Mouse (Mus musculus) intestine, embryonic 14.5 days (tissue): ENCODE data around the gene Dnajc22. TPM values are rescaled to one million over a fixed set of nuclear protein-coding genes. Genes with fewer than 3 reads are reported as not detected.

Source experiments
- ATAC-seq: fragments of 200-750 bp; cut with Nextera tagmentation; replicated peaks from 2 replicates; pipeline ENCODE4 v1.8.0; 2017; ENCODE audit warnings: low read depth, moderate number of reproducible peaks, moderate TSS enrichment, moderate library complexity; ENCODE audit not compliant: low FRiP score, low TSS enrichment
- DNase-seq: peaks from one replicate; pipeline ENCODE4 v3.0.0-alpha.2; 2018; ENCODE audit warnings: low spot score
- H3K27ac ChIP-seq: fragments of 300-500 bp; sonication (generic); 2 replicates; pipeline ENCODE4 v1.5.1; 2014; ENCODE audit warnings: low read depth, mild to moderate bottlenecking, control low read depth
- H3K27me3 ChIP-seq: fragments of 300-500 bp; sonication (generic); replicated peaks from 2 replicates; pipeline ENCODE4 v1.6.1; 2014; ENCODE audit warnings: low read length, control low read depth; ENCODE audit not compliant: control insufficient read depth, insufficient read depth
- H3K36me3 ChIP-seq: fragments of 300-500 bp; sonication (generic); 2 replicates; pipeline ENCODE4 v1.6.1; 2014; ENCODE audit warnings: low read length, control low read depth; ENCODE audit not compliant: control insufficient read depth, insufficient read depth
- H3K4me1 ChIP-seq: fragments of 300-500 bp; sonication (generic); replicated peaks from 2 replicates; pipeline ENCODE4 v1.6.1; 2014; ENCODE audit warnings: low read length, control low read depth, mixed read lengths; ENCODE audit not compliant: control insufficient read depth, insufficient read depth
- H3K4me2 ChIP-seq: fragments of 300-500 bp; sonication (generic); 2 replicates; pipeline ENCODE4 v1.6.1; 2014; ENCODE audit warnings: low read length
- H3K4me3 ChIP-seq: fragments of 300-500 bp; sonication (generic); 2 replicates; pipeline ENCODE4 v1.5.1; 2014; ENCODE audit warnings: low read depth, low read length, control low read depth, mixed read lengths
- H3K9ac ChIP-seq: fragments of 300-500 bp; sonication (generic); 2 replicates; pipeline ENCODE4 v1.6.1; 2014; ENCODE audit warnings: mild to moderate bottlenecking, low read length
- H3K9me3 ChIP-seq: fragments of 300-500 bp; sonication (generic); 2 replicates; pipeline ENCODE4 v1.6.1; 2016; ENCODE audit warnings: low read length, control low read depth; ENCODE audit not compliant: control insufficient read depth
- WGBS: fragments of 180-500 bp; shearing (Covaris S2); extraction: QIAGEN DNeasy Blood & Tissue Kit; methylation state at CpG from one replicate; pipeline ENCODE4 v1.1.7; 2014; 5-methylcytosine and 5-hydroxymethylcytosine counted together
- polyA plus RNA-seq: library from polyadenylated mRNA; unstranded; fragments of >200 nt; fragmentation: Nextera tagmentation; extraction: Ambion mirVana; gene quantifications from 2 replicates; pipeline ENCODE4 v1.2.1, GENCODE M21; 2014

The Dnajc22 gene
- polyA plus RNA-seq, 1 experiment from 2014 or later = 20.2 TPM

DNA sequence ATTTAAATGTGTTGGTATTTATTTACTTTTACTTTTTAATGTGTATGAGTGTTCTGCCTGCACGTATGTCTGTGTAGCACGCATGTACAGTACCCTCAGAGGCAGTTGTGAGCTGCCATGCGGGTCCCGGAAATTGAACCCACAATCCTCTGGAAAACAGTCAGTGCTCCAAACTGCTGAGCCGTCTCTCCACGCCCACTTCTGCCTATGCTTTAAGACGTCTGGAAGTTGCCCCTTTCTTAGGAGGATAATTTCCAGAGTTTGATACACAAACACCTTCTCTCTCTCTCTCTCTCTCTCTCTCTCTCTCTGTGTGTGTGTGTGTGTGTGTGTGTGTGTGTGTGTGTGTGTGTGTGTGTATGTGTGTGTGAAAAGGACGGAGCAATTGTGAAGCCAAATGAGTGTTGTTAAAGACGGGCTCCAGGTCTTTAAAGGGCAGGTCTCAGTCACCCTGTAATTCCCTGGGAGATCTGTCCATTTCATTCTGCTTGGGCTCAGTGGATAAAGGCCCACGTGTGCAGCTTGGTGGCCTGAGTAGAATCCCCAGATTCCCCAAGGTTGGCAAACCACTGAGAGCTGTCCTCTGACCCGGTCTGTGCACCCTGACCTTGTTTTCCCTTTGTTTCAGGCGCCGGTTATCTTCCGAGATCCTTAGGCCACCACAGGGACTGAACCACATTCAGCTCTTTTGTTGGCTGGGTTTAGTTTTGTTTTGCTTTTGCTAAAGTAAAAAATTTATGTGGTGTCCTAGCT lies 21.5 kb downstream of the Dnajc22 start:
- no peak for DNase-seq
- H3K36me3 ChIP-seq = no peaks in the 10 kb centered on the region
- H3K4me1 ChIP-seq = peaks cover 4% of the 10 kb centered on the region; the same call in 1 of the 2 replicates
- H3K27ac ChIP-seq = 0 out of 2 replicates have a peak overlapping the region, but pooled peaks have one; percentile 40
- no peak overlapping the region for H3K4me2 ChIP-seq
- no peaks in the 10 kb centered on the region for H3K27me3 ChIP-seq
- no peaks in the 10 kb centered on the region for H3K9me3 ChIP-seq
- no peak for ATAC-seq
- WGBS = 50% methylated on average over 14 of the region's 14 CpGs
- no peak overlapping the region for H3K9ac ChIP-seq
- H3K4me3 ChIP-seq = no peak overlapping the region

DNA sequence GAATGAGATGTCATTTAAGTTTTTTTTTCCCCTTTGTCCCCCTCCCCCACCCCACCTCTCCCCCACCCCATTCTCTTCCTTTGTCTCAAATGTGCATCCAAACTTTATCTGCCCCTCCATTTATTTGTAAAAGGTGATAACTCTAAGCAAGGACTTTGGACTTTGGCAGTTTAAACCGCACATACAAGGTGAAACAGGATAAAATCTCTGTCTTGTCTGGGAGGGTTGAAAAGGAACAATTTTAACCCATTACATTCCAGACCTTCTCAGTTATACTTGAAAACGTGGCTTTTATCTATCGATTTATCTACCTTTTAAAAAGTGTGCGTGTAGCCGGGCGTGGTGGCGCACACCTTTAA lies 22.1 kb downstream of the Dnajc22 start:
- no peak overlapping the region for H3K4me3 ChIP-seq
- 75% methylated on average over 7 of the region's 7 CpGs for WGBS
- H3K27ac ChIP-seq = 0 out of 2 replicates have a peak overlapping the region, but pooled peaks have one; percentile 40

DNA sequence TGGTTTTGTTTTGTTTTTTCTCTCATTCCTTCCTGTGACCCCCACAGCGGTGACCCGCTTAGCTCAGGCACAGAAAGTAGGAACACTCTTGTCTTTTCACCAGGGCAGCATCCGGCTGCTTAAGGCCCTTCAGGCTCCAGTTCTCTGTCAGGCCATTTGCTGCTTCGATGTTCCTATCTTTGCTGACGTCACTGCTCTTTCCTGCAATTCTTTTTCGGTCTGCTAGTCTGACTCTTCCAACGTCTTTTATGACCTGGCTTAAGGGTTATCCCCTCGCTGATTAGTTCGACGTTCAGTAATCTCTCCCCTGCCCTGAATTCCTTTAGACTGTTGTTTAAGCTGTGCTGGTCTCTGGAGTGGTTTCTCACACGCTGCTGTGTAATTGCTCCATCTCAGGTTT lies 23.6 kb downstream of the Dnajc22 start:
- no peak overlapping the region for H3K9ac ChIP-seq
- H3K4me2 ChIP-seq = no peak overlapping the region
- H3K4me1 ChIP-seq = peaks cover 4% of the 10 kb centered on the region; the same call in 1 of the 2 replicates
- H3K4me3 ChIP-seq = no peak overlapping the region
- no peaks in the 10 kb centered on the region for H3K36me3 ChIP-seq
- no peak for DNase-seq
- no peak for ATAC-seq
- 33% methylated on average over 11 of the region's 11 CpGs for WGBS
- no peaks in the 10 kb centered on the region for H3K27me3 ChIP-seq
- H3K9me3 ChIP-seq = no peaks in the 10 kb centered on the region
- H3K27ac ChIP-seq = no peak overlapping the region

More for the DNA sequence above, 22.1 kb downstream of the Dnajc22 start:
- Histone ChIP-seq H3K9me3 (no peaks in the 10 kb centered on the region), H3K4me1 (peaks cover 4% of the 10 kb centered on the region; the same call in 1 of the 2 replicates), H3K9ac (no peak overlapping the region), H3K36me3 (no peaks in the 10 kb centered on the region), H3K27me3 (no peaks in the 10 kb centered on the region), H3K4me2 (no peak overlapping the region)
- ATAC-seq (no peak), DNase-seq (no peak)

DNA sequence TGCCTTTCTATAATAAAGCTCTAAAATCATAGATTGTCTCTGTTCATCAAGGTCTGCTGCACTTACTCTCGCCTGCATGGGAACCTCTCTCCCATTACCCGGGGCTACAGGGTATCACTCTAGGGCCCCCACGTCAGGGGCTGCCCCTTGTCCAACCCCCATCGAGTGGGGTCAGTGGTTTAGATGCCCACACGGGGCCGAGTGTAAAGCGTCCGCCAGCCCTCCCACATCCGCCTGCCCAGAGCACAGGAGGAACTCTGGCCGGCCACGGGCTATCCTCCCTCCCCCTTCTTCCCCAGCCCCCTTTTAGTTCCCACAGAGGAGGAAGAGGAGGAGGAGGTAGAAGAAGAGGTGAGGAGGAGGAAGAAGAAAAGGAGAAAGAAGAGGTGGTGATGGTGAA lies 27.8 kb downstream of the Dnajc22 start:
- no peaks in the 10 kb centered on the region for H3K4me1 ChIP-seq
- no peak for ATAC-seq
- H3K27ac ChIP-seq = no peak overlapping the region
- no peaks in the 10 kb centered on the region for H3K36me3 ChIP-seq
- WGBS = 15% methylated on average over 11 of the region's 11 CpGs
- DNase-seq = no peak
- H3K9ac ChIP-seq = no peak overlapping the region
- H3K27me3 ChIP-seq = no peaks in the 10 kb centered on the region
- no peak overlapping the region for H3K4me3 ChIP-seq
- no peak overlapping the region for H3K4me2 ChIP-seq
- H3K9me3 ChIP-seq = no peaks in the 10 kb centered on the region

DNA sequence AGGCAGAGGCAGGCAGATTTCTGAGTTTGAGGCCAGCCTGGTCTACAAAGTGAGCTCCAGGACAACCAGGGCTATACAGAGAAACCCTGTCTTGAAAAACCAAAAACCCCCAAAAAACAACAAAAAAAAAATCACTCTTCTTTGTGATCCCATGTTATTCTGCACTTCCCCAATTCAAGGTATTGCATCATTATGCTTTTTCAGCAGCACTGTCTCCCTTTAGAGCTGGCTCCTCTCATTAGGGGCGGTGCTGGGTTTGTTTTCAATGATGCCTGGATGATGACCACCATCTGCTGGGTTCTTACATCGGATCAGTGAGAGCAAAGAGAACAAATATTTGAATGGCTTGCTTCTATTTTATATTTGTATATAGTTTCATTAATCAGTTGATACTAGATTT lies 29.7 kb downstream of the Dnajc22 start:
- Histone ChIP-seq H3K9ac (no peak overlapping the region), H3K4me3 (no peak overlapping the region), H3K4me2 (no peak overlapping the region), H3K4me1 (no peaks in the 10 kb centered on the region), H3K36me3 (no peaks in the 10 kb centered on the region), H3K9me3 (no peaks in the 10 kb centered on the region), H3K27me3 (no peaks in the 10 kb centered on the region), H3K27ac (no peak overlapping the region)
- ATAC-seq (no peak), DNase-seq (no peak)
- 59% methylated on average over 2 of the region's 2 CpGs for WGBS

DNA sequence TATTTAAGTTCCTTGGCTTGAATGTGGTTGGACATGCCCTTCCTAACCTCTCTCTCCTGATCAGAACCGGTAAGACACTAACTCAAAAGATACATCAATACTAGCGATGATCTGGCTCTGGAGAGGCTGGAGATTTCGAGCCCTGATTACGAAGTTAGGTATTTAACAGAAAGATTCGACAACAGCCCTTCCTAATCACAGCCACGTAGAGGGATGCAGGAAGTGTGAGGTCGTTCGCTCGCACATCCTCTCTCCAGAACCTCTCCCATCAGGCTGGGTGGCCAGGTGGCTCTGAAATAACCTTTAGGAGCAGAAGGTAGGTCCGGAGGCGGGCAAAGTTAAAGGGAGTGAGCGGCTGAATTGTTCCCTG lies 32.7 kb downstream of the Dnajc22 start, which contains the start of gene Spats2:
TSS of gene Spats2 (plus strand) at position 206 of the 370 bp plus-strand sequence.
- ATAC-seq = no peak
- Histone ChIP-seq H3K27me3 (no peaks in the 10 kb centered on the region), H3K4me1 (peaks cover 24% of the 10 kb centered on the region), H3K9me3 (no peaks in the 10 kb centered on the region), H3K4me3 (peak within 1 kb of the TSS; percentile 57), H3K4me2 (peak within 1 kb of the TSS; percentile 61), H3K9ac (peak within 1 kb of the TSS; percentile 83), H3K36me3 (no peaks in the 10 kb centered on the region), H3K27ac (peak within 1 kb of the TSS; percentile 95)
- WGBS = 3% methylated on average over 12 of the region's 12 CpGs
- no peak for DNase-seq

DNA sequence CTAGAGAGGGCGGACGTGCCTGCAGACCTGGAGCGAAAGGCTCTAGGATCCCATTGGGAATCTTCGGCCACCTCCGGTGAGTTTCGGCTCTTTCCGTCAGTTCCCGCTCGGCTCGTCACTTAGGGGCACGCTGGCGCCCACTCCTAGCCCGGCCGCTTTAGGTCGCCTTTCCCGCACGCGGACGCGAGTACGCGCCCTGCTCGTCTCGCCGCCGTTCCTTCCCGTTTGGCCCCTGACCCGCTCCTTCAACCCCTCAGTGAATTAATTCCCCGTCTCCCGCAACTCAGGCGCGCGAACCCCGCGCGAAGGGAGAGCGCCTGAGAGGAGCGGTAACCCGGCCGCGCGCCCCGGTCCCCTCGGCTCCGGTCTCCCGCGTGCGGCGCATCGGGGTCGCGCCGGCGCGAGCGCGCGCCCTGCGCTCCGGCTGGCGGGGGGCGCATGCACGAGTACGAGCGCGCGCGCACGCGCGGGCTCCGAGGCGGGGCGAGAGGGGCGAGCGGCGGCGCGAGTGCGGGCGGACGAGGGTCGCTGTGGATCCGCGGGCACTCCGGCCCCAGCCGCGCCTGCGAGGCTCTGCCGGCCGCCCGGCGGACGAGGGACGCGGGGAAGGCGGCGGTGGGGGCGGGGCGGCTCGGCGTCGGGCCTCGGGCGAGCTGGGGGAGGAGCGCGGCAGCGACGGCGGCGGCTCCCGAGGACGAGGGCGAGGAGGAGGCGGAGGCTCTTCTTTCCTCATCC lies 33.3 kb downstream of the Dnajc22 start:
- Histone ChIP-seq H3K9ac (peak overlapping the region; percentile 83), H3K27ac (peak overlapping the region; percentile 95), H3K4me3 (peak overlapping the region; percentile 57), H3K9me3 (no peaks in the 10 kb centered on the region), H3K4me2 (peak overlapping the region; percentile 61), H3K4me1 (peaks cover 24% of the 10 kb centered on the region), H3K36me3 (no peaks in the 10 kb centered on the region), H3K27me3 (no peaks in the 10 kb centered on the region)
- peak; percentile 98 for DNase-seq
- ATAC-seq = peak; percentile 87
- under 1% methylated on average over 99 of the region's 115 CpGs for WGBS

DNA sequence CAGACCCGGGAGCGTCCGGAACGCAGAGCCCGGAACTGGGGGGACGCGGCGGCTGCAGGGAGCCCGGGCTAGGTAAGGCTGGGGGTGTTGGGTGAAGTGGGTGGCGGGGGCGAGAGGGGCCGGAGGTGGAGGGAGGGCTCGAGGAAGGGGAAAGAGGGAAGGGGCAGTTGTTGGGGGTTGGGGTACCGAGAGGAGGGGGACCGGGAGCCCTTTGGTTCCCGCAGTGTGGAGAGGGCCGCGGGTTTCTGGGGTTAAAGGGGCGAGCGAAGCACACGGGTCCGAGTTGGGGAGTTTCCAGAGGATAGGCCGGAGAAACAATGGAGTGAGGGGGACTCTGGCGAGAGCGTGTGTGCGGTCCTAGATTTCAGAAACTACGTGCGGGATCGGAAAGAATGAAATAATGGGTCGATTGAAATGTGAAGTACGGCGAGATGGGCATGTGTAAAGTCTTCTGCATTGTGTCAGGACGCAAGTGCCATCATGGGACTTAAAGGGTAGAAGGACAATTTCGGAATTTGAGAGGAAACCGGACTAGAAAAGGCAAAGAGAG lies 33.9 kb downstream of the Dnajc22 start:
- H3K4me2 ChIP-seq = peak overlapping the region; percentile 61
- peaks cover 24% of the 10 kb centered on the region for H3K4me1 ChIP-seq
- H3K9ac ChIP-seq = peak overlapping the region; percentile 83
- DNase-seq (no peak), ATAC-seq (peak; percentile 14)
- H3K27ac ChIP-seq = peak overlapping the region; percentile 95
- WGBS = under 1% methylated on average over 34 of the region's 35 CpGs
- H3K9me3 ChIP-seq = no peaks in the 10 kb centered on the region
- H3K4me3 ChIP-seq = peak overlapping the region; percentile 57
- no peaks in the 10 kb centered on the region for H3K36me3 ChIP-seq
- H3K27me3 ChIP-seq = no peaks in the 10 kb centered on the region
